Mouse (Mus musculus) CH12.LX (cell line): ENCODE data around the gene Bex6. TPM values are rescaled to one million over a fixed set of nuclear protein-coding genes. Genes with fewer than 3 reads are reported as not detected.
A peak's percentile ranks its signal among the peaks of the same experiment; 100 is the strongest.

Experiments
- DNase-seq: peaks from one replicate; pipeline ENCODE4 v3.0.0-alpha.2; 2013; ENCODE audit errors: extremely low read depth
- H3K27ac ChIP-seq: 2 replicates; pipeline ENCODE4 v1.5.1; 2012; ENCODE audit warnings: low read depth, mild to moderate bottlenecking, control low read depth, moderate library complexity; ENCODE audit not compliant: insufficient read depth
- H3K27me3 ChIP-seq: replicated peaks from 2 replicates; pipeline ENCODE3; 2012; ENCODE audit warnings: inconsistent platforms
- H3K36me3 ChIP-seq, 2 experiments: replicated peaks in 1 of 2; 2 replicates each; pipeline versions ENCODE3 to v1.6.1; 2012; ENCODE audit warnings: inconsistent platforms in 1 of 2, low read length in 1 of 2, mild to moderate bottlenecking in 1 of 2, mixed read lengths in 1 of 2, moderate library complexity in 1 of 2; ENCODE audit not compliant: control insufficient read depth in 1 of 2, insufficient read depth in 1 of 2
- H3K4me1 ChIP-seq, 2 experiments: 2 replicates each; pipeline ENCODE4 v1.6.1; 2012; ENCODE audit warnings: inconsistent platforms in 1 of 2, moderate library complexity in 1 of 2; ENCODE audit not compliant: insufficient read depth in 2 of 2, control insufficient read depth in 1 of 2
- H3K4me2 ChIP-seq: 2 replicates; pipeline ENCODE4 v1.6.1; 2012; ENCODE audit warnings: low read depth, mild to moderate bottlenecking, control low read depth; ENCODE audit not compliant: poor library complexity, insufficient read depth, severe bottlenecking
- H3K4me3 ChIP-seq, 3 experiments: fragments of 150-350 bp in 1 of 3; sonication (generic) in 1 of 3; replicated peaks in 1 of 3; 2 replicates each; pipeline versions ENCODE3 to v1.5.1; 2011 to 2012; ENCODE audit warnings: low read depth in 2 of 3, low read length in 2 of 3, mild to moderate bottlenecking in 2 of 3, moderate library complexity in 2 of 3, control low read depth in 1 of 3, improper control_type of control experiment in 1 of 3, inconsistent platforms in 1 of 3, mixed read lengths in 1 of 3; ENCODE audit not compliant: poor library complexity in 1 of 3
- H3K79me2 ChIP-seq: replicated peaks from 2 replicates; pipeline ENCODE4 v1.6.1; 2012; ENCODE audit warnings: mild to moderate bottlenecking, moderate library complexity; ENCODE audit not compliant: control insufficient read depth, poor library complexity, insufficient read depth, severe bottlenecking; ENCODE audit errors: extremely low read depth
- H3K9ac ChIP-seq: 2 replicates; pipeline ENCODE4 v1.6.1; 2012; ENCODE audit warnings: low read depth, mild to moderate bottlenecking, control low read depth, moderate library complexity; ENCODE audit not compliant: insufficient read depth
- H3K9me3 ChIP-seq: replicated peaks from 2 replicates; pipeline ENCODE3; 2012; ENCODE audit warnings: low read length, inconsistent platforms, mixed read lengths
- BHLHE40 ChIP-seq: IDR thresholded peaks from 2 replicates; pipeline ENCODE4 v1.6.1; 2011; ENCODE audit warnings: mild to moderate bottlenecking, low read depth, low read length, improper control_type of control experiment
- EP300 ChIP-seq: IDR thresholded peaks from 2 replicates; pipeline ENCODE4 v1.6.1; 2011; ENCODE audit warnings: low read length, improper control_type of control experiment
- ETS1 ChIP-seq: conservative IDR thresholded peaks from 2 replicates; pipeline ENCODE4 v1.6.1; 2012; ENCODE audit warnings: low read depth, mild to moderate bottlenecking, inconsistent platforms, low read length, improper control_type of control experiment, moderate library complexity
- IRF4 ChIP-seq: IDR thresholded peaks from 2 replicates; pipeline ENCODE4 v1.6.1; 2014; ENCODE audit warnings: low read depth, mild to moderate bottlenecking, inconsistent platforms, low read length, improper control_type of control experiment
- JUN ChIP-seq: IDR thresholded peaks from 2 replicates; pipeline ENCODE4 v1.6.1; 2011; ENCODE audit warnings: low read depth, mild to moderate bottlenecking, low read length, improper control_type of control experiment, moderate library complexity; ENCODE audit not compliant: insufficient read depth
- MAFK ChIP-seq: IDR thresholded peaks from 2 replicates; pipeline ENCODE4 v1.6.1; 2011; ENCODE audit warnings: low read length, improper control_type of control experiment; ENCODE audit not compliant: insufficient replicate concordance
- MAX ChIP-seq: IDR thresholded peaks from 2 replicates; pipeline ENCODE4 v1.6.1; 2011; ENCODE audit warnings: low read length, improper control_type of control experiment
- MEF2A ChIP-seq: IDR thresholded peaks from 2 replicates; pipeline ENCODE4 v1.6.1; 2014; ENCODE audit warnings: low read depth, mild to moderate bottlenecking, inconsistent platforms, low read length, improper control_type of control experiment, borderline replicate concordance
- MXI1 ChIP-seq: IDR thresholded peaks from 2 replicates; pipeline ENCODE4 v1.6.1; 2011; ENCODE audit warnings: mild to moderate bottlenecking, low read depth, low read length, improper control_type of control experiment
- MYC ChIP-seq: IDR thresholded peaks from 2 replicates; pipeline ENCODE4 v1.6.1; 2011; ENCODE audit warnings: low read depth, mild to moderate bottlenecking, improper control_type of control experiment, low read length
- PAX5 ChIP-seq: IDR thresholded peaks from 2 replicates; pipeline ENCODE4 v1.6.1; 2012; ENCODE audit warnings: low read length, inconsistent platforms, mixed read lengths
- POLR2A ChIP-seq: IDR thresholded peaks from 2 replicates; pipeline ENCODE4 v1.6.1; 2011; ENCODE audit warnings: low read depth, mild to moderate bottlenecking, improper control_type of control experiment, low read length
- TBP ChIP-seq: conservative IDR thresholded peaks from 2 replicates; pipeline ENCODE4 v1.6.1; 2011; ENCODE audit warnings: low read depth, low read length, improper control_type of control experiment
- ZMIZ1 ChIP-seq: IDR thresholded peaks from 2 replicates; pipeline ENCODE4 v1.6.1; 2012; ENCODE audit warnings: low read depth, mild to moderate bottlenecking, inconsistent platforms, low read length, improper control_type of control experiment
- dilution Hi-C: fragments of 300-500 bp; cut with MboI; formaldehyde crosslinking; loops from 2 replicates; pipeline ENCODE4 v1.14.3; 2020; ENCODE audit warnings: low sequenced_read_pairs; ENCODE audit not compliant: extremely low pct_unique_long_range_greater_than_20kb, extremely low pct_ligation_motif_present
- in situ Hi-C: fragments of 300-500 bp; cut with MboI; formaldehyde crosslinking; loops from 3 replicates; pipeline ENCODE4 v1.14.3; 2019; ENCODE audit warnings: low sequenced_read_pairs, low pct_ligation_motif_present, low pct_unique_long_range_greater_than_20kb, mixed read lengths
- polyA plus RNA-seq: library from polyadenylated mRNA; unstranded; fragments of >175 nt; gene quantifications from 2 replicates; pipeline ENCODE4 v1.2.1, GENCODE M21; 2012; ENCODE audit warnings: low read depth; ENCODE audit not compliant: insufficient read length
- total RNA-seq, 2 experiments: library from RNA; depleted of rRNA; stranded (reverse); fragments of 300-350 nt in 1 of 2; fragments of >200 nt in 1 of 2; gene quantifications; 2 replicates each; pipeline ENCODE4 v1.2.3; 2012 to 2014

Gene Bex6
- total and polyA plus RNA-seq, 3 experiments, result not detected

- in situ Hi-C loops, result no loop called here
- H3K36me3 ChIP-seq, result no peaks in the 10 kb centered on the region
These were observed 10.4 kb downstream of the Bex6 start for GRCm38 (mm10) chr16:32190011-32190441.

GRCm38 (mm10) chr16:32200256-32201003 is 20.8 kb downstream of the Bex6 start:
- no peaks in the 10 kb centered on the region for H3K27me3 ChIP-seq
- H3K9me3 ChIP-seq, result peaks cover 9% of the 10 kb centered on the region
- no peak overlapping the region for H3K9ac ChIP-seq
- H3K4me2 ChIP-seq, result no peak overlapping the region
- DNase-seq, result no peak
- no peaks in the 10 kb centered on the region for H3K36me3 ChIP-seq
- no peak overlapping the region for H3K4me3 ChIP-seq
- TF ChIP-seq MAFK, result no peak
- no peak for TF ChIP-seq POLR2A
- TF ChIP-seq, all 38 proteins: peak for 0
- in situ Hi-C loops, result loop anchor here (5.0 kb wide), 2 partner anchors 33 to 88 kb away; partner anchors contain the start of gene Nrros
- Histone ChIP-seq H3K27ac (no peak overlapping the region), H3K79me2 (no peaks in the 10 kb centered on the region), H3K4me1 (peaks cover 0 to 9% of the 10 kb centered on the region in 2 experiments; a peak in 1 of 4 replicates)
- dilution Hi-C loops, result no loop called here

More at GRCm38 (mm10) chr16:32190011-32190441, 10.4 kb downstream of the Bex6 start:
- Histone ChIP-seq H3K79me2 (no peaks in the 10 kb centered on the region), H3K4me3 (peak overlapping the region; percentile 5 to 12 (median 8)), H3K9ac (peak overlapping the region; percentile 1; the same call in 1 of the 2 replicates), H3K4me2 (peak overlapping the region; percentile 83), H3K27ac (no peak overlapping the region), H3K27me3 (peaks cover 13% of the 10 kb centered on the region), H3K4me1 (peaks cover 5 to 18% of the 10 kb centered on the region in 2 experiments; a peak in 3 of 4 replicates), H3K9me3 (peaks cover 3% of the 10 kb centered on the region)
- TF ChIP-seq MAX (peak; percentile 83), MEF2A (peak; percentile 71; the same call in 1 of the 2 replicates), BHLHE40 (peak; percentile 90), IRF4 (0 out of 2 replicates have a peak, but pooled peaks have one; percentile 32), PAX5 (no peak), EP300 (peak; percentile 42; the same call in 1 of the 2 replicates), ETS1 (peak; percentile 57), ZMIZ1 (no peak), MYC (peak; percentile 88), JUN (no peak), MXI1 (peak; percentile 35; the same call in 1 of the 2 replicates), MAFK (peak; percentile 69; the same call in 1 of the 2 replicates), TBP (peak; percentile 58; the same call in 1 of the 2 replicates)
- DNase-seq, result peak; percentile 74
- dilution Hi-C loops, result no loop called here
